Mouse (Mus musculus): ENCODE data around the gene Fli1. TPM values are rescaled to one million over a fixed set of nuclear protein-coding genes. Genes with fewer than 3 reads are reported as not detected.

The Fli1 gene
- total RNA-seq, 2 experiments from 2014 or later: 6.1 to 6.7 TPM

- DNase-seq (ENCODE audit: low spot score in 2 of 2): no peak
Observed at GRCm38 (mm10) chr9:32412836-32413580, 129.7 kb downstream of the Fli1 start.

- DNase-seq (ENCODE audit: low spot score in 2 of 2): no peak
Observed at GRCm38 (mm10) chr9:32411507-32411906, 131.2 kb downstream of the Fli1 start.

GRCm38 (mm10) chr9:32410671-32411070 lies 132.0 kb downstream of the Fli1 start:
- no peak for DNase-seq (ENCODE audit: low spot score in 2 of 2)

- DNase-seq (ENCODE audit: low spot score in 2 of 2): no peak
Observed at GRCm38 (mm10) chr9:32409060-32409961, 133.3 kb downstream of the Fli1 start.

- no peak for DNase-seq (ENCODE audit: low spot score in 2 of 2)
Observed at GRCm38 (mm10) chr9:32408730-32409059, 134.0 kb downstream of the Fli1 start.

- DNase-seq (ENCODE audit: low spot score in 2 of 2): peak; percentile 73 to 86
Observed at GRCm38 (mm10) chr9:32405191-32405925, 137.3 kb downstream of the Fli1 start.

GRCm38 (mm10) chr9:32400662-32401161 lies 141.9 kb downstream of the Fli1 start:
- DNase-seq (ENCODE audit: low spot score in 2 of 2): no peak

- no peak for DNase-seq (ENCODE audit: low spot score in 2 of 2)
Observed at GRCm38 (mm10) chr9:32400212-32400611, 142.4 kb downstream of the Fli1 start.

- no peak for DNase-seq (ENCODE audit: low spot score in 2 of 2)
Observed at GRCm38 (mm10) chr9:32394761-32395161, 147.9 kb downstream of the Fli1 start.

GRCm38 (mm10) chr9:32392716-32393115 lies 149.9 kb downstream of the Fli1 start:
- DNase-seq (ENCODE audit: low spot score in 2 of 2): no peak

GRCm38 (mm10) chr9:32391701-32392100 lies 151.0 kb downstream of the Fli1 start:
- DNase-seq (ENCODE audit: low spot score in 2 of 2): no peak

- DNase-seq (ENCODE audit: low spot score in 2 of 2): no peak
Observed at GRCm38 (mm10) chr9:32391092-32391491, 151.6 kb downstream of the Fli1 start.

GRCm38 (mm10) chr9:32388120-32388519 lies 154.5 kb downstream of the Fli1 start:
- DNase-seq (ENCODE audit: low spot score in 2 of 2): no peak

- no peak for DNase-seq (ENCODE audit: low spot score in 2 of 2)
Observed at GRCm38 (mm10) chr9:32384906-32385305, 157.8 kb downstream of the Fli1 start.

GRCm38 (mm10) chr9:32376863-32377590 lies 165.6 kb downstream of the Fli1 start:
- no peak for DNase-seq (ENCODE audit: low spot score in 2 of 2)

- no peak for DNase-seq (ENCODE audit: low spot score in 2 of 2)
Observed at GRCm38 (mm10) chr9:32376031-32376430, 166.6 kb downstream of the Fli1 start.

- no peak for DNase-seq (ENCODE audit: low spot score in 2 of 2)
Observed at GRCm38 (mm10) chr9:32373656-32374055, 169.0 kb downstream of the Fli1 start.

All from layer of hippocampus, postnatal 14 days (tissue).